Mouse (Mus musculus) embryonic facial prominence, embryonic 14.5 days (tissue): Measurements from ENCODE around the gene Cluap1. TPM values are rescaled to one million over a fixed set of nuclear protein-coding genes. Genes with fewer than 3 reads are reported as not detected.
"Not testable (repeated sequence)": the region's sequence is repeated elsewhere in the genome, so short reads cannot be mapped to it uniquely, and the experiment has no call there.

Experiments
- ATAC-seq: fragments of 200-750 bp; cut with Nextera tagmentation; 2 replicates; pipeline ENCODE4 v1.8.0; 2017; ENCODE audit warnings: low read depth, moderate number of reproducible peaks, moderate TSS enrichment
- DNase-seq: peaks from one replicate; pipeline ENCODE4 v3.0.0-alpha.2; 2015; ENCODE audit warnings: low spot score
- H3K27ac ChIP-seq: fragments of 300-500 bp; sonication (generic); replicated peaks from 2 replicates; pipeline ENCODE4 v1.5.1; 2014; ENCODE audit warnings: low read depth, mild to moderate bottlenecking, low read length, moderate library complexity
- H3K27me3 ChIP-seq: fragments of 300-500 bp; sonication (generic); replicated peaks from 2 replicates; pipeline ENCODE4 v1.6.1; 2014; ENCODE audit warnings: low read length; ENCODE audit not compliant: control insufficient read depth, insufficient read depth
- H3K36me3 ChIP-seq: fragments of 300-500 bp; sonication (generic); 2 replicates; pipeline ENCODE4 v1.6.1; 2014; ENCODE audit warnings: low read length, mixed read lengths; ENCODE audit not compliant: control insufficient read depth, insufficient read depth
- H3K4me1 ChIP-seq: fragments of 300-500 bp; sonication (generic); 2 replicates; pipeline ENCODE4 v1.6.1; 2014; ENCODE audit warnings: antibody characterized with exemption, low read length; ENCODE audit not compliant: control insufficient read depth, insufficient read depth
- H3K4me2 ChIP-seq: fragments of 300-500 bp; sonication (generic); 2 replicates; pipeline ENCODE4 v1.6.1; 2014; ENCODE audit warnings: low read depth, mild to moderate bottlenecking, low read length, moderate library complexity, mixed read lengths
- H3K4me3 ChIP-seq: fragments of 300-500 bp; sonication (generic); 2 replicates; pipeline ENCODE4 v1.5.1; 2014; ENCODE audit warnings: low read depth, mild to moderate bottlenecking, low read length
- H3K9ac ChIP-seq: fragments of 300-500 bp; sonication (generic); 2 replicates; pipeline ENCODE4 v1.6.1; 2014; ENCODE audit warnings: low read depth, mild to moderate bottlenecking, low read length, moderate library complexity, mixed read lengths
- H3K9me3 ChIP-seq: fragments of 300-500 bp; sonication (generic); 2 replicates; pipeline ENCODE4 v1.6.1; 2016; ENCODE audit warnings: low read length; ENCODE audit not compliant: control insufficient read depth
- WGBS: fragments of 180-500 bp; shearing (Covaris S2); extraction: QIAGEN DNeasy Blood & Tissue Kit; methylation state at CpG from one replicate; pipeline ENCODE4 v1.1.7; 2014; 5-methylcytosine and 5-hydroxymethylcytosine counted together
- polyA plus RNA-seq: library from polyadenylated mRNA; unstranded; fragments of >200 nt; fragmentation: Nextera tagmentation; extraction: Ambion mirVana; gene quantifications from 2 replicates; pipeline ENCODE4 v1.2.1, GENCODE M21; 2014

Cluap1 gene
- polyA plus RNA-seq, 1 experiment from 2014 or later: 32.2 TPM

DNA sequence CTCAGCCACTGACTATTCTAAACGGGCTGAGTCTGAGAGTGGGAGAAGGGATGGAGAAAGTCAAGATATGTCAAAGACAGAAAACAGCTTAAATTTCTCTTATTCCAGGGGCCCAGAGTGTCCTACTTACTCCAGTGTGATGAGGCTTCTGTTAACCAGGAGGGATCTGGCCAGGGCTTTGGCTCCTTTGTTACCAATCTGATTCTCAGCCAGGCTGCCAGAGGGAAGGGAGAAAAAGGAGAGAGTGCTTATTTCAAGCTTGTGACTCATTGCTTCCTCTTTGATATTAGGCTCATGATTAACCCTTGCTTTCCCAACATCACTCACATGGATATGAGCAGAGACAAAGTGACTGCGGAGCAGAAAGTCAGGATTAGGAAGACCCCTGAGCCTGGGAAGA is 50.7 kb downstream of the Cluap1 start:
- 63% methylated on average over 2 of the region's 2 CpGs for WGBS
- Histone ChIP-seq H3K27ac (no peak overlapping the region), H3K4me1 (no peaks in the 10 kb centered on the region), H3K4me3 (no peak overlapping the region), H3K36me3 (no peaks in the 10 kb centered on the region), H3K4me2 (no peak overlapping the region), H3K9ac (no peak overlapping the region), H3K27me3 (no peaks in the 10 kb centered on the region), H3K9me3 (no peaks in the 10 kb centered on the region)
- DNase-seq (no peak), ATAC-seq (no peak)

DNA sequence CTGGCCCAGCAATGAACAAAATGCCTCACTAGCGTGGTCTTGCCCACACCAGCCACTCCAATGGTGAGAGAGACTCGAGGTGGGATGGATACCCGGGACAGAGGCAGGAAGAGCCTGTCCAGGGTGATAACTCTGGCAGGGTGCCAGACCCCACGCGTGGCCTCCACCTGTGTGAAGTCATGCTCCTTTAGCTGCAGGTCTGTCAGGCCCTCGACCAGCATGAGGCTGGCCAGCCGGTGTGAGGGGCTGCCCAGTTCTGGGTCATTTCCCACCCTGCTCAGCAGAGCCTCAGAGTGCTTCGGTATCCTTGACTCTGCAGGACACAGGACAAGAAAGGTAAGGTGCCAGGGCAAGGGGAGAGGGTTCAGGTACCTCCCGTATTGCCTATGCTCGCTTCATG is 56.4 kb downstream of the Cluap1 start:
- H3K4me1 ChIP-seq: no peaks in the 10 kb centered on the region
- no peak for ATAC-seq
- WGBS: 67% methylated on average over 10 of the region's 10 CpGs

DNA sequence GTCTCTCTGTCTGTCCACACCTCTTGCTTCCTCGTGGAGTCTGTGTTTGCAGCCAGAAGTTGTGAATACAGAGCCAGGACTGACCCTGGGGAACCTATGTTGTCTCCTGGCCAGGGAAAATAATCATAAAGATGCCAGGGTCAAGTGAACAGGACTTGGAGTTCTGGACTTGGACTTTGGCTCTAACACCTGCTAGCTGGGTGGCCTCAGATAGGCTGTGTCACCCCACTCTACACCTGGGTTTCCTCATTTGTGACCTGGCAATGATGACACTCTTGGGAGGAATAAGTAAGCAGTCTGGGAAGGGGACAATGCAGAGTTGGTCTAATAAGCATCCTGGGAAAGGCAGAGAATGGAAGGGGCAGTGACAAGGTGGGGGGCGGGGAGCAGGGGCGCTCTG is 56.9 kb downstream of the Cluap1 start:
- no peak overlapping the region for H3K9ac ChIP-seq
- DNase-seq: no peak
- WGBS: 69% methylated on average over 3 of the region's 3 CpGs
- H3K27ac ChIP-seq: no peak overlapping the region
- no peaks in the 10 kb centered on the region for H3K9me3 ChIP-seq
- no peak for ATAC-seq
- no peak overlapping the region for H3K4me3 ChIP-seq
- H3K4me1 ChIP-seq: no peaks in the 10 kb centered on the region
- H3K4me2 ChIP-seq: no peak overlapping the region
- H3K27me3 ChIP-seq: no peaks in the 10 kb centered on the region
- no peaks in the 10 kb centered on the region for H3K36me3 ChIP-seq

More for the DNA sequence above, 56.4 kb downstream of the Cluap1 start:
- H3K9ac ChIP-seq: no peak overlapping the region
- no peak for DNase-seq
- H3K27ac ChIP-seq: no peak overlapping the region
- no peaks in the 10 kb centered on the region for H3K27me3 ChIP-seq
- no peaks in the 10 kb centered on the region for H3K9me3 ChIP-seq
- H3K4me3 ChIP-seq: no peak overlapping the region
- H3K4me2 ChIP-seq: no peak overlapping the region
- H3K36me3 ChIP-seq: no peaks in the 10 kb centered on the region

DNA sequence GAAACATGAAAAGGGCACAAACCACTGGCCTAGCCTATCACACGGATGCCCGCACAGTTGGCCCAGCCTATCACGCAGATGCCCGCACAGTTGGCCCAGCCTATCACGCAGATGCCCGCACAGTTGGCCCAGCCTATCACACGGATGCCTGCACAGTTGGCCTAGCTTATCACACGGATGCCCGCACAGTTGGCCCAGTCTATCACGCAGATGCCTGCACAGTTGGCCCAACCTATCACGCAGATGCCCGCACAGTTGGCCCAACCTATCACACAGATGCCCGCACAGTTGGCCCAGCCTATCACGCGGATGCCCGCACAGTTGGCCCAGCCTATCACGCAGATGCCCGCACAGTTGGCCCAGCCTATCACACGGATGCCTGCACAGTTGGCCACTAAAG is 65.9 kb downstream of the Cluap1 start:
- H3K9me3 ChIP-seq, H3K9ac ChIP-seq, ATAC-seq, DNase-seq, H3K4me3 ChIP-seq, H3K4me1 ChIP-seq, H3K27me3 ChIP-seq, H3K27ac ChIP-seq, H3K4me2 ChIP-seq: not testable (repeated sequence)
- peaks cover 21% of the 10 kb centered on the region for H3K36me3 ChIP-seq
- WGBS: 87% methylated on average over 18 of the region's 19 CpGs

DNA sequence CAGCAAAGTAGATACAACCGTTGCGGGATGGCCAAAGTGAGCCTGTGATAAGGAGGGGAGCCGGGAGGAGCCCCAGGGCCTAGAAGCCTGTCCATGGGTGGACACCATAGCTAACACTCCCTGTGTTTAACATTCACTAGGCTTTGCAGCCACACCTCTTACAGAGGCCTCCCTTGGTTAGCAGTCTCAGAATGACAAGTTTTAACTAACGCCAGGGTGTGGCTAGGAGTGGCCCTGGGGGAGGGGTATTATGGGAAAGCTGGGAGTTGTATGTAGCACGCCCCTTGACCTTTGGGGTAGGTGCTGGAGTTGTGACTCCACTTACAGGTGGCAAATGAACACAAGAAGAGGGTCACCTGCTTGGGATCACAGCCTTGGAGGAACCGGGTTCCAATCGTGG is 67.1 kb downstream of the Cluap1 start:
- H3K4me2 ChIP-seq: no peak overlapping the region
- H3K4me1 ChIP-seq: no peaks in the 10 kb centered on the region
- no peak for ATAC-seq

DNA sequence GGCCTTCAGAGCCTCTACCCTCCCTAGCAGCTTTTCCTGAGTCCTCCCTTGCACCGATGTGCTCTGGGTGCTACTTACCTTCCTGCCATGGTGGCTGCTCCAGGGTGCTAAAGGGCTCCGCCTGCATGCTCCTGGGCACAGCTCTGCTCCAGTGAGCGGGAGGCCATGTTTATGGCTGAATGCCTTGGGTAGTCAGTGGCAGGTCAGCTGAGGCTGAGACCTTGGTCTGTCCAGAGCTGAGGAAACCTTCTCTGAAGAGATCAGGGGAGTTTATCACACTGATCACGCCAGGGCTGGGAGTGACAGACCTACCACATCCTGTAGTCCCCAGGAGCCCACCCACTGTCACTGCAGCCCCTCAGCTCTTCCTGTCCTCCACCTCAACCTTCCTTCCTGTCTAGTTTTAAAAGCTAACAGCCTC is 67.7 kb downstream of the Cluap1 start, which contains the start of gene Nlrc3:
Gene Nlrc3, minus strand, starts transcription at position 382 of the 421 bp plus-strand sequence.
- DNase-seq (no peak), ATAC-seq (no peak)
- H3K9me3 ChIP-seq: no peaks in the 10 kb centered on the region
- no peaks in the 10 kb centered on the region for H3K4me1 ChIP-seq
- no peak within 1 kb of the TSS for H3K4me3 ChIP-seq
- H3K4me2 ChIP-seq: no peak within 1 kb of the TSS
- H3K36me3 ChIP-seq: peaks cover 39% of the 10 kb centered on the region
- 71% methylated on average over 4 of the region's 4 CpGs for WGBS
- no peak within 1 kb of the TSS for H3K9ac ChIP-seq
- H3K27me3 ChIP-seq: no peaks in the 10 kb centered on the region
- no peak within 1 kb of the TSS for H3K27ac ChIP-seq

More for the DNA sequence above, 67.1 kb downstream of the Cluap1 start:
- Histone ChIP-seq H3K36me3 (peaks cover 33% of the 10 kb centered on the region), H3K4me3 (no peak overlapping the region), H3K9me3 (no peaks in the 10 kb centered on the region), H3K9ac (no peak overlapping the region), H3K27me3 (no peaks in the 10 kb centered on the region), H3K27ac (no peak overlapping the region)
- 82% methylated on average over 7 of the region's 7 CpGs for WGBS
- DNase-seq: no peak

DNA sequence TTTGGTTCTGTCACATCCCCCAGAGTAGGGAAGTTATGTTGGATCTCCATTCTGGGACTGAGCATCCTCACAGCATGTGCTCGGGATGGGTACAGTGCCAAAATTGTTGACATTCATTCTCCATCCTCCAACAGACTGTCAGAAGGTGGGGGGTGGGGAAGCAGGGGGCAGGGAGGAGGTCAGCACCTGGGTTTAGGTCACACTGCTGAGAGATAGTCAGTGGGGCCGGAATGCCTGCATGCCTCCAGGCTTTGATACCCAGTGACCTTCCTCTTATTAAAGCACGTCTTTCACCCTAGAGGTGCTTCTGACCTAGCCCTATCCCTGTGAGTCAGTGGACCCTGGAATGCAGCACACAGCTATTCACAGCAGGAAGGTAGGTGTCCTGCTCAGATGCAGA is 68.1 kb downstream of the Cluap1 start:
- peaks cover 43% of the 10 kb centered on the region for H3K36me3 ChIP-seq
- no peak overlapping the region for H3K27ac ChIP-seq
- ATAC-seq: no peak
- H3K4me3 ChIP-seq: no peak overlapping the region
- 22% methylated on average over 3 of the region's 3 CpGs for WGBS
- no peaks in the 10 kb centered on the region for H3K9me3 ChIP-seq
- no peaks in the 10 kb centered on the region for H3K4me1 ChIP-seq
- H3K9ac ChIP-seq: no peak overlapping the region
- H3K4me2 ChIP-seq: no peak overlapping the region
- no peaks in the 10 kb centered on the region for H3K27me3 ChIP-seq
- DNase-seq: no peak

DNA sequence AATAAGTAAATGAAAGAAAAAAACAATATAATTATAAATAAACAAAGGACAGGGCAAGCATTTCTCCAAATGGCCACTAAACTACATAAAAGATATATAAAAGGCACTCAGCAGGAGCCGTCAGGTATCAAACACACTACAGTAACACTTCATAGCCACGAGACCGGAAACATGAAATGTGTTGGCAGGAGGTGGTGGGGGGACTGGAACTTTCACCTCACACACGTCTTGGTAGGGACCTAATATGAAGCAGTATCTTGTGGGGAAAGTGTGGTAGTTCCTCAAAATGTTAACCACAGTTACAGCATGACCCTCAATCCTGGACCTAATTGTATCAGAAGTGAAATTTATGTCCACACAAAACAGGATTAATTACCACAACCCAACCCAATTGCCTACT is 73.6 kb downstream of the Cluap1 start:
- H3K36me3 ChIP-seq: peaks cover 98% of the 10 kb centered on the region
- 90% methylated on average over 4 of the region's 4 CpGs for WGBS
- no peak overlapping the region for H3K9ac ChIP-seq

DNA sequence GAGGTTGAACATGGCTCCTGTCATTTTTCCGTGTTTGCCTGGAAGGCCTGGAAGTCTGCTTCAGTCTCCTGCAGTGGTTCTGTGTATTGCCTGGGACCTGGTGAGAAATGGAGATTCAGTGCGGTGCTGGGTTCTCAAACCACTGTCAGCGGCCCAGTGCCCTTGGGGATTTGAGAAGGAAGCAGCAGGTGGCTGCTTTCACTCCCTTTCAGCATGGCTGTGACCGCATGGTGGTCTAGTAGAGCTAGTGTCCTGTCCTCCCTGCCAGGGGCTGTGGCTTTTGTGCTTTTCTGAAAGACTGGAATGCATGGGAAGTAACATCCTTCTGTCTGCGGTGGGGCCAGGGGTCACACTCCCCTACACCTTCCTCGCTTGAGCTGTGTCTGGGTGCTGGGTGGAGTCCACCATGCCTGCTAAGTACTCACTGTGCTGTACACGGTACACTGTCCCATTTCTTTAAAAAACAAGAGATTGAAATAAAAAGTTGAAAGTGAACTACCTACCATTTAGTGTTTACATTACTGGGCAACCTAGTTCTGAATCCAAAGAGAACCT is 74.6 kb downstream of the Cluap1 start:
- H3K4me2 ChIP-seq: no peak overlapping the region
- H3K4me3 ChIP-seq: no peak overlapping the region
- ATAC-seq: no peak
- 66% methylated on average over 7 of the region's 7 CpGs for WGBS
- H3K4me1 ChIP-seq: no peaks in the 10 kb centered on the region
- no peaks in the 10 kb centered on the region for H3K27me3 ChIP-seq
- DNase-seq: no peak
- no peaks in the 10 kb centered on the region for H3K9me3 ChIP-seq
- H3K36me3 ChIP-seq: peaks cover 100% of the 10 kb centered on the region
- H3K9ac ChIP-seq: no peak overlapping the region
- no peak overlapping the region for H3K27ac ChIP-seq

More for the DNA sequence above, 73.6 kb downstream of the Cluap1 start:
- H3K4me2 ChIP-seq: no peak overlapping the region
- ATAC-seq: no peak
- no peak overlapping the region for H3K27ac ChIP-seq
- no peaks in the 10 kb centered on the region for H3K4me1 ChIP-seq
- no peak overlapping the region for H3K4me3 ChIP-seq
- no peaks in the 10 kb centered on the region for H3K9me3 ChIP-seq
- DNase-seq: no peak
- H3K27me3 ChIP-seq: no peaks in the 10 kb centered on the region
